Mouse (Mus musculus) ES-E14 (cell line): ENCODE results near the gene Hnrnpl.

Experiments used
- CHD2 ChIP-seq: IDR thresholded peaks from 2 replicates; pipeline ENCODE4 v1.6.1; 2014; ENCODE audit warnings: mild to moderate bottlenecking, low read depth, low read length, inconsistent platforms
- MAFK ChIP-seq: IDR thresholded peaks from 2 replicates; pipeline ENCODE4 v1.6.1; 2014; ENCODE audit warnings: mild to moderate bottlenecking, low read depth, low read length, inconsistent platforms; ENCODE audit not compliant: insufficient read depth
- ZC3H11A ChIP-seq: IDR thresholded peaks from 2 replicates; pipeline ENCODE4 v1.6.1; 2012; ENCODE audit warnings: low read depth, mild to moderate bottlenecking, inconsistent platforms, low read length, borderline replicate concordance
- ZNF384 ChIP-seq: IDR thresholded peaks from 2 replicates; pipeline ENCODE4 v1.6.1; 2012; ENCODE audit warnings: low read depth, low read length, inconsistent platforms

DNA sequence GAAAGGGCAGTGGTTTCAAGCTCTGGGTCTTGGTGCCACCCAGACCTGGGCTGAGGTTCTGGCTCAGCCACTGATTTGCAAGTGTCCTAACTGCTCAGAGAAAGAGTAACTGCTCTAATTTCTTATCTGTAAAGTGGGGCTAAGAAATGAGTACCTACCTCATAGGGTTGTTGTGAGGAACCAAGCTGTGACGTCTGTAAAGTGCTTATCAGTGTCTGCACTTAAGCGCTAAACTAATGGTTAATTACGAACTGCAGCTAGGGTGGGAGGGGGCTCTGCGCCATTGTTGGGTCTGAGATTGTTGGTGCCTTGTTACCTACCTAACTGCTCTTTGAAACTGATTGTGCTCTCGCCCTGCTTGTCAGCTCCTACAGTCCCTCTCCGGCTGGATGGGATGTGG, 9.2 kb downstream of the Hnrnpl start:
- no peak for TF ChIP-seq CHD2
- TF ChIP-seq ZNF384, result no peak
- no peak for TF ChIP-seq ZC3H11A
- no peak for TF ChIP-seq MAFK
